10 mouse cellular contexts compared by ENCODE assay signal in the genomic region with DNA sequence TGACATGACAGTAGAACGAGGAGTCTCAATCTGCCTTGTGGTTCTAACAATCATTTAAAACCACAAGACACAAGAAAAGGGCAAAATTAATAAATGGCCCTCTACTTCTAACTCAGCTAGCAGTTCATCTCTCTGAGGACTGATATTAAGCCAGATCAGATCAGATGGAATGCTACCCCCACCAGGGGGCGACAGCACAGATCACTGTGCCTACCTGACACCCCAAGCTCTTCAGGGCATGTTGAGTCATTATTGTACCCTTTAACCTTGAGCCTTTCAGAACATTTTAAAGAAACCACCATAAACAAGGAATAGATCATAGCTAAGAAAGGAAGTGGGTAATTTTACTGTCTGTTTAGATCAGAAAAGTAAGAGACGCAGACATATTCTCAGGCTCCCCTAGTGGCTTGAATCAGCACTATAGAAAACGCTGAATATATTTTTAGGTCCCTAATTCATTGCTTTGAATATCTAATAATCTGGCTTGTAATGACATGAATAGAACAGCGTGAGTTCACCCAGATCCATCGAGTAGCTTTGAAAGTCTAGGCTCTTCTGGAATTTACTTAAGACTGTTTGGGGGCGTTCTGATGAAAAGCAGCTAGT.
DNase-seq lines count a peak whose midpoint lies in the region; ATAC-seq lines count a peak whose summit lies in the region.
"Had no signal": no experiment of that assay in that cellular context is flagged by ENCODE, and none has a peak within 500 bp of the region (broad histone marks: within the 10 kb centered on the region; RNA-seq: fewer than 3 reads in every experiment).

No protein-coding gene starts in this region.

- H3K9me3 ChIP-seq in liver, embryonic 11.5 days (ENCODE audit: control insufficient read depth, low read length), result no peaks in the 10 kb centered on the region
- H3K9me3 ChIP-seq: heart, embryonic 15.5 days; midbrain, embryonic 12.5 days had no signal

- no peak overlapping the region for H3K9ac ChIP-seq in liver, embryonic 11.5 days (ENCODE audit: low read depth, low read length)
- H3K9ac ChIP-seq: heart, embryonic 15.5 days; midbrain, embryonic 12.5 days had no signal

- no peak overlapping the region for H3K4me3 ChIP-seq in liver, embryonic 11.5 days (ENCODE audit: low read depth, low read length)
- H3K4me3 ChIP-seq: heart, embryonic 15.5 days; midbrain, embryonic 12.5 days had no signal

- no peak overlapping the region for H3K4me2 ChIP-seq in liver, embryonic 11.5 days
- H3K4me2 ChIP-seq: heart, embryonic 15.5 days; midbrain, embryonic 12.5 days had no signal

- no peak overlapping the region for H3K27ac ChIP-seq in liver, embryonic 11.5 days (ENCODE audit: low read depth, low read length)
- H3K27ac ChIP-seq: heart, embryonic 15.5 days; midbrain, embryonic 12.5 days had no signal

- peaks cover 11% of the 10 kb centered on the region; the same call in 1 of the 2 replicates for H3K36me3 ChIP-seq in liver, embryonic 11.5 days (ENCODE audit: control insufficient read depth, insufficient read depth, low read length)

- WGBS in liver, embryonic 11.5 days, result 79% methylated on average over 7 of the region's 7 CpGs

- no peaks in the 10 kb centered on the region for H3K4me1 ChIP-seq in liver, embryonic 11.5 days (replicated peaks; ENCODE audit: control insufficient read depth, insufficient read depth, low read length)
- H3K4me1 ChIP-seq: heart, embryonic 15.5 days; midbrain, embryonic 12.5 days had no signal

- ATAC-seq in cerebellum, adult (ENCODE audit: insufficient number of reproducible peaks, low FRiP score, low TSS enrichment), result no peak
- no peak for ATAC-seq in liver, embryonic 11.5 days (replicated peaks; ENCODE audit: low FRiP score)
- ATAC-seq in erythroblast, adult 5-6 weeks (replicated peaks; ENCODE audit: low FRiP score, poor library complexity, severe bottlenecking), result no peak

- H3K27me3 ChIP-seq in liver, embryonic 11.5 days (replicated peaks; ENCODE audit: control insufficient read depth, insufficient read depth, low read length), result no peaks in the 10 kb centered on the region
- H3K27me3 ChIP-seq: heart, embryonic 15.5 days; midbrain, embryonic 12.5 days had no signal

- DNase-seq in cerebellum, adult 18-20 months, result peak; percentile 22 to 41
- DNase-seq in liver, result peak; percentile 36
- no peak for DNase-seq in liver, embryonic 11.5 days (ENCODE audit: low spot score)
- peak; percentile 33 for DNase-seq in brain, adult 2 months (ENCODE audit: low read depth, low spot score)
- peak; percentile 48 to 71 for DNase-seq in kidney, postnatal 25 days
- peak; percentile 18 for DNase-seq in spleen, adult 12 weeks (ENCODE audit: low spot score)
